Mouse (Mus musculus): ENCODE measurements at regions not wholly inside any gene's neighbourhood (a gene's known extent, or its start where the extent isn't known, plus 50 kb on each side); places are given as distances from the start of the nearest gene placed in this dataset.

GRCm38 (mm10) chr10:126493734-126494133, 407.4 kb downstream of the Atp23 start:
- Histone ChIP-seq H3K27ac (ENCODE audit: low read length) (no peak overlapping the region), H3K4me1 (ENCODE audit: control insufficient read depth, insufficient read depth, low read length) (no peaks in the 10 kb centered on the region), H3K9me3 (ENCODE audit: control insufficient read depth, low read length) (no peaks in the 10 kb centered on the region), H3K9ac (ENCODE audit: low read depth, low read length) (no peak overlapping the region), H3K4me3 (ENCODE audit: low read length) (no peak overlapping the region), H3K36me3 (ENCODE audit: control insufficient read depth, insufficient read depth, low read length) (no peaks in the 10 kb centered on the region), H3K4me2 (ENCODE audit: low read depth, low read length) (no peak overlapping the region), H3K27me3 (replicated peaks; ENCODE audit: control insufficient read depth, insufficient read depth, low read length) (no peaks in the 10 kb centered on the region)
- ATAC-seq = no peak
- 82% methylated on average over 6 of the region's 6 CpGs for WGBS

GRCm38 (mm10) chr10:126492211-126492610, 408.9 kb downstream of the Atp23 start:
- Histone ChIP-seq H3K27ac (ENCODE audit: low read length) (no peak overlapping the region), H3K4me2 (ENCODE audit: low read depth, low read length) (no peak overlapping the region), H3K4me3 (ENCODE audit: low read length) (no peak overlapping the region), H3K4me1 (ENCODE audit: control insufficient read depth, insufficient read depth, low read length) (no peaks in the 10 kb centered on the region), H3K9me3 (ENCODE audit: control insufficient read depth, low read length) (no peaks in the 10 kb centered on the region), H3K9ac (ENCODE audit: low read depth, low read length) (no peak overlapping the region), H3K27me3 (replicated peaks; ENCODE audit: control insufficient read depth, insufficient read depth, low read length) (no peaks in the 10 kb centered on the region), H3K36me3 (ENCODE audit: control insufficient read depth, insufficient read depth, low read length) (no peaks in the 10 kb centered on the region)
- WGBS = 73% methylated on average over 6 of the region's 6 CpGs
- no peak for ATAC-seq

GRCm38 (mm10) chr10:126485129-126485528, 416.0 kb downstream of the Atp23 start:
- Histone ChIP-seq H3K4me2 (ENCODE audit: low read depth, low read length) (no peak overlapping the region), H3K27me3 (replicated peaks; ENCODE audit: control insufficient read depth, insufficient read depth, low read length) (no peaks in the 10 kb centered on the region), H3K36me3 (ENCODE audit: control insufficient read depth, insufficient read depth, low read length) (no peaks in the 10 kb centered on the region), H3K4me1 (ENCODE audit: control insufficient read depth, insufficient read depth, low read length) (no peaks in the 10 kb centered on the region), H3K9me3 (ENCODE audit: control insufficient read depth, low read length) (no peaks in the 10 kb centered on the region), H3K9ac (ENCODE audit: low read depth, low read length) (no peak overlapping the region), H3K27ac (ENCODE audit: low read length) (no peak overlapping the region), H3K4me3 (ENCODE audit: low read length) (no peak overlapping the region)
- WGBS = 85% methylated on average over 7 of the region's 7 CpGs
- ATAC-seq = no peak

GRCm38 (mm10) chr10:126483479-126483878, 417.7 kb downstream of the Atp23 start:
- 86% methylated on average over 2 of the region's 2 CpGs for WGBS
- Histone ChIP-seq H3K4me3 (ENCODE audit: low read length) (no peak overlapping the region), H3K9ac (ENCODE audit: low read depth, low read length) (no peak overlapping the region), H3K36me3 (ENCODE audit: control insufficient read depth, insufficient read depth, low read length) (no peaks in the 10 kb centered on the region), H3K4me2 (ENCODE audit: low read depth, low read length) (no peak overlapping the region), H3K9me3 (ENCODE audit: control insufficient read depth, low read length) (no peaks in the 10 kb centered on the region), H3K27me3 (replicated peaks; ENCODE audit: control insufficient read depth, insufficient read depth, low read length) (no peaks in the 10 kb centered on the region), H3K4me1 (ENCODE audit: control insufficient read depth, insufficient read depth, low read length) (no peaks in the 10 kb centered on the region), H3K27ac (ENCODE audit: low read length) (no peak overlapping the region)
- no peak for ATAC-seq

- Histone ChIP-seq H3K9ac (ENCODE audit: low read depth, low read length) (no peak overlapping the region), H3K9me3 (ENCODE audit: control insufficient read depth, low read length) (no peaks in the 10 kb centered on the region), H3K27ac (ENCODE audit: low read length) (no peak overlapping the region), H3K4me1 (ENCODE audit: control insufficient read depth, insufficient read depth, low read length) (no peaks in the 10 kb centered on the region), H3K4me2 (ENCODE audit: low read depth, low read length) (no peak overlapping the region), H3K36me3 (ENCODE audit: control insufficient read depth, insufficient read depth, low read length) (no peaks in the 10 kb centered on the region), H3K4me3 (ENCODE audit: low read length) (no peak overlapping the region), H3K27me3 (replicated peaks; ENCODE audit: control insufficient read depth, insufficient read depth, low read length) (no peaks in the 10 kb centered on the region)
- ATAC-seq = no peak
These were observed 420.8 kb downstream of the Atp23 start for GRCm38 (mm10) chr10:126480382-126480781.

GRCm38 (mm10) chr10:126479743-126480142, 421.4 kb downstream of the Atp23 start:
- Histone ChIP-seq H3K27me3 (replicated peaks; ENCODE audit: control insufficient read depth, insufficient read depth, low read length) (no peaks in the 10 kb centered on the region), H3K27ac (ENCODE audit: low read length) (no peak overlapping the region), H3K36me3 (ENCODE audit: control insufficient read depth, insufficient read depth, low read length) (no peaks in the 10 kb centered on the region), H3K9me3 (ENCODE audit: control insufficient read depth, low read length) (no peaks in the 10 kb centered on the region), H3K4me3 (ENCODE audit: low read length) (no peak overlapping the region), H3K4me2 (ENCODE audit: low read depth, low read length) (no peak overlapping the region), H3K4me1 (ENCODE audit: control insufficient read depth, insufficient read depth, low read length) (no peaks in the 10 kb centered on the region), H3K9ac (ENCODE audit: low read depth, low read length) (no peak overlapping the region)
- no peak for ATAC-seq
- WGBS = 46% methylated on average over 2 of the region's 2 CpGs

- Histone ChIP-seq H3K36me3 (ENCODE audit: control insufficient read depth, insufficient read depth, low read length) (no peaks in the 10 kb centered on the region), H3K9me3 (ENCODE audit: control insufficient read depth, low read length) (no peaks in the 10 kb centered on the region), H3K4me3 (ENCODE audit: low read length) (no peak overlapping the region), H3K4me1 (ENCODE audit: control insufficient read depth, insufficient read depth, low read length) (peaks cover 3% of the 10 kb centered on the region; the same call in 1 of the 2 replicates), H3K27me3 (replicated peaks; ENCODE audit: control insufficient read depth, insufficient read depth, low read length) (no peaks in the 10 kb centered on the region), H3K9ac (ENCODE audit: low read depth, low read length) (no peak overlapping the region), H3K27ac (ENCODE audit: low read length) (no peak overlapping the region), H3K4me2 (ENCODE audit: low read depth, low read length) (no peak overlapping the region)
- no peak for ATAC-seq
- 44% methylated on average over 6 of the region's 6 CpGs for WGBS
These were observed 428.0 kb downstream of the Atp23 start for GRCm38 (mm10) chr10:126473050-126473719.

GRCm38 (mm10) chr10:126470838-126471491, 430.2 kb downstream of the Atp23 start:
- H3K27me3 ChIP-seq (replicated peaks; ENCODE audit: control insufficient read depth, insufficient read depth, low read length) = no peaks in the 10 kb centered on the region
- H3K4me3 ChIP-seq (ENCODE audit: low read length) = no peak overlapping the region
- 56% methylated on average over 4 of the region's 4 CpGs for WGBS
- H3K36me3 ChIP-seq (ENCODE audit: control insufficient read depth, insufficient read depth, low read length) = no peaks in the 10 kb centered on the region
- peak overlapping the region; percentile 35 for H3K27ac ChIP-seq (ENCODE audit: low read length)
- H3K4me2 ChIP-seq (ENCODE audit: low read depth, low read length) = no peak overlapping the region
- no peaks in the 10 kb centered on the region for H3K9me3 ChIP-seq (ENCODE audit: control insufficient read depth, low read length)
- ATAC-seq = peak; percentile 91
- peaks cover 3% of the 10 kb centered on the region; the same call in 1 of the 2 replicates for H3K4me1 ChIP-seq (ENCODE audit: control insufficient read depth, insufficient read depth, low read length)
- H3K9ac ChIP-seq (ENCODE audit: low read depth, low read length) = no peak overlapping the region

GRCm38 (mm10) chr10:126462770-126463169, 438.4 kb downstream of the Atp23 start:
- no peak overlapping the region for H3K4me2 ChIP-seq (ENCODE audit: low read depth, low read length)
- 67% methylated on average over 1 of the region's 1 CpGs for WGBS
- no peak overlapping the region for H3K27ac ChIP-seq (ENCODE audit: low read length)
- H3K27me3 ChIP-seq (replicated peaks; ENCODE audit: control insufficient read depth, insufficient read depth, low read length) = no peaks in the 10 kb centered on the region
- no peak overlapping the region for H3K4me3 ChIP-seq (ENCODE audit: low read length)
- no peaks in the 10 kb centered on the region for H3K9me3 ChIP-seq (ENCODE audit: control insufficient read depth, low read length)
- no peaks in the 10 kb centered on the region for H3K4me1 ChIP-seq (ENCODE audit: control insufficient read depth, insufficient read depth, low read length)
- ATAC-seq = no peak
- no peak overlapping the region for H3K9ac ChIP-seq (ENCODE audit: low read depth, low read length)
- no peaks in the 10 kb centered on the region for H3K36me3 ChIP-seq (ENCODE audit: control insufficient read depth, insufficient read depth, low read length)
